Mouse (Mus musculus): Measurements from ENCODE around the gene Pbdc1.
"Not testable (repeated sequence)": the region's sequence is repeated elsewhere in the genome, so short reads cannot be mapped to it uniquely, and the experiment has no call there.

Pbdc1 gene

DNA sequence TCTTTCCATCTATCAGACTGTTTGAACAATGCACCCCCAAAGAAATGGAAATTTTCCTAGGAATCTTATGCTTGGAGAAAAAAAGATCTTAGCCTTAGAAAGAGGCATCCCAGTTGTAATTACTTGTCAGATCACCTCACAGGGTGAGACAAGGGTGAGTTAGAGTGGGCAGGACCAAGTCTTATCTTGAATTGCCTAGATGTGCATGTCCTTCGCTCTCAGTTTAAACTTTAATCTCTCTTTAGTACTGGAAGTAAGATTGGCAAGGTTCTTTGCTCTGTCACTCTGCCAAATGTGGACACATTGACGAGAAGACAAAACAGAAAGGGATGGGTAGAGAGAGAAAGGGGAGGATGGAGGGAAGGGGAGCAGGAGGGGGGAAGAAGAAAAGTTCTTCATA, 35.4 kb downstream of the Pbdc1 start:
- Histone ChIP-seq H3K36me3 (ENCODE audit: insufficient read depth, low read length) (peaks cover 6% of the 10 kb centered on the region; the same call in 1 of the 2 replicates), H3K27me3 (ENCODE audit: insufficient read depth, low read length) (no peaks in the 10 kb centered on the region), H3K4me3 (replicated peaks; ENCODE audit: low read length) (no peak overlapping the region), H3K4me1 (replicated peaks; ENCODE audit: low read depth, low read length) (no peaks in the 10 kb centered on the region), H3K9me3 (ENCODE audit: low read length) (no peaks in the 10 kb centered on the region)
- TF ChIP-seq NANOG (IDR thresholded peaks at IDR 0.05; ENCODE audit: borderline replicate concordance, low read length) = no peak
- TF ChIP-seq POU5F1 (IDR thresholded peaks at IDR 0.05; ENCODE audit: borderline replicate concordance, low read length) = no peak
- TF ChIP-seq CTCF (conservative IDR thresholded peaks at IDR 0.05; ENCODE audit: low read length) = no peak

GRCm38 (mm10) chrX:105120275-105121226, 41.0 kb downstream of the Pbdc1 start, which contains the start of gene Magee1:
TSS of gene Magee1 (plus strand) at chrX:105120378.
- peaks cover 23% of the 10 kb centered on the region for H3K27me3 ChIP-seq (ENCODE audit: insufficient read depth, low read length)
- TF ChIP-seq POU5F1 (IDR thresholded peaks at IDR 0.05; ENCODE audit: borderline replicate concordance, low read length) = no peak
- TF ChIP-seq CTCF (conservative IDR thresholded peaks at IDR 0.05; ENCODE audit: low read length) = no peak
- TF ChIP-seq NANOG (IDR thresholded peaks at IDR 0.05; ENCODE audit: borderline replicate concordance, low read length) = no peak
- H3K4me1 ChIP-seq (replicated peaks; ENCODE audit: low read depth, low read length) = peaks cover 6% of the 10 kb centered on the region

DNA sequence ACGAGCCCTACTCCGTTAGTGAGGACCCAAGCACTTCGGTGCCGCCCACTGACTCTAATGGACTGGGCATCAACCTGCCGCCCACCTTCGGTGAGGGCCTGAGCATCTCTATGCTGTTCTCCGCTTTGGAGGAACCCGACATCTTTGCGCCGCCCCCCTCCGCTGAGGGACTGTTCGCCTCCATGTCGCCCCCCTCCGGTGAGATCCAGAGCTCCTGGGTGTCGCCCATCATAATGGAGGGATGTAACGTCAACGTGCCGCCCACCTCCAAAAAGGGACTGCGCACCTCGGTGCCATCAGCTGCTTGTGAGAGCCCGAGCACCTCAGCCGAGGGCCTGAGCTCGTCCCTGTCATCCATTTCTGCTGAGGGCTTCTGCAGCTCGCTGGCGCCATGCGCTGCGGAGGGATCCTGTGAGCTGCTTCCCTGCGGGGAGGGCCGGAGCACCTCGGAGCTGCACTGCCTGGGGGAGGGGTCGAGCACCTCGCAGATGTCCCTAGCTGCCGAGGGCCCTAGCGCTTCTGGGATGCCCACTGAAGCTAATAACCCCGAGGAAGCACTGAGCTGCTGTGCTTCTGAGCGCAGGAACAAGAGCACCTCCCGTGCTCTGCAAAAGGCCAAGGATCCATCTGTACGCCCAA, 41.8 kb downstream of the Pbdc1 start:
- peaks cover 3% of the 10 kb centered on the region; the same call in 1 of the 2 replicates for H3K36me3 ChIP-seq (ENCODE audit: insufficient read depth, low read length)
- H3K9me3 ChIP-seq (ENCODE audit: low read length) = no peaks in the 10 kb centered on the region
- H3K4me3 ChIP-seq (replicated peaks; ENCODE audit: low read length) = peak overlapping the region; percentile 75
- peaks cover 23% of the 10 kb centered on the region for H3K27me3 ChIP-seq (ENCODE audit: insufficient read depth, low read length)
- TF ChIP-seq CTCF (conservative IDR thresholded peaks at IDR 0.05; ENCODE audit: low read length) = peak; percentile 27
- TF ChIP-seq NANOG (IDR thresholded peaks at IDR 0.05; ENCODE audit: borderline replicate concordance, low read length) = no peak
- TF ChIP-seq POU5F1 (IDR thresholded peaks at IDR 0.05; ENCODE audit: borderline replicate concordance, low read length) = no peak
- peaks cover 6% of the 10 kb centered on the region for H3K4me1 ChIP-seq (replicated peaks; ENCODE audit: low read depth, low read length)

More at GRCm38 (mm10) chrX:105120275-105121226, 41.0 kb downstream of the Pbdc1 start, which contains the start of gene Magee1:
- Histone ChIP-seq H3K9me3 (ENCODE audit: low read length) (no peaks in the 10 kb centered on the region), H3K4me3 (replicated peaks; ENCODE audit: low read length) (peak within 1 kb of the TSS; percentile 75), H3K36me3 (ENCODE audit: insufficient read depth, low read length) (peaks cover 3% of the 10 kb centered on the region; the same call in 1 of the 2 replicates)

DNA sequence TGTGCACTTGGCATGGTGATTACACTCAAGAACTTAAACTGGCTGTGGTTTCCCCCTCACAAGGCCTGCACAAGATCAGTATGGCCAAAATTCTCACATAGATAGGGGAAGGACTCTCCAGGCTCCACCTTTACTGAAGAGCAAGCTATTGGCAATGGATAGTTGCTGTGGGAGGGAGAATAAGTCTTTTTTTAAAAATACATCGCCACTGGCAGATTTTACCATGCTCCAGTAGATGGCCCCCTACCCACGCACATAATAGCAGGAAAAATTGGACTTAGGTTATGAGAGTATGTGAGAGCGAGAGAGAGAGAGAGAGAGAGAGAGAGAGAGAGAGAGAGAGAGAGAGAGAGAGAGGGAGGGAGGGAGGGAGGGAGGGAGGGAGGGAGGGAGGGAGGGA, 45.3 kb downstream of the Pbdc1 start:
- H3K4me3 ChIP-seq (replicated peaks; ENCODE audit: low read length) = no peak overlapping the region
- H3K36me3 ChIP-seq (ENCODE audit: insufficient read depth, low read length) = no peaks in the 10 kb centered on the region
- H3K27me3 ChIP-seq (ENCODE audit: insufficient read depth, low read length) = peaks cover 23% of the 10 kb centered on the region
- TF ChIP-seq POU5F1 (IDR thresholded peaks at IDR 0.05; ENCODE audit: borderline replicate concordance, low read length) (no peak), CTCF (conservative IDR thresholded peaks at IDR 0.05; ENCODE audit: low read length) (no peak), NANOG (IDR thresholded peaks at IDR 0.05; ENCODE audit: borderline replicate concordance, low read length) (no peak)
- H3K4me1 ChIP-seq (replicated peaks; ENCODE audit: low read depth, low read length) = peaks cover 6% of the 10 kb centered on the region
- H3K9me3 ChIP-seq (ENCODE audit: low read length) = no peaks in the 10 kb centered on the region

GRCm38 (mm10) chrX:105151872-105152461, 72.4 kb downstream of the Pbdc1 start:
- no peak for TF ChIP-seq POU5F1 (IDR thresholded peaks at IDR 0.05; ENCODE audit: borderline replicate concordance, low read length)
- no peak for TF ChIP-seq CTCF (conservative IDR thresholded peaks at IDR 0.05; ENCODE audit: low read length)
- no peak for TF ChIP-seq NANOG (IDR thresholded peaks at IDR 0.05; ENCODE audit: borderline replicate concordance, low read length)
- Histone ChIP-seq H3K4me1 (replicated peaks; ENCODE audit: low read depth, low read length) (no peaks in the 10 kb centered on the region), H3K27me3 (ENCODE audit: insufficient read depth, low read length) (no peaks in the 10 kb centered on the region), H3K4me3 (replicated peaks; ENCODE audit: low read length) (peak overlapping the region; percentile 73), H3K9me3 (ENCODE audit: low read length) (no peaks in the 10 kb centered on the region), H3K36me3 (ENCODE audit: insufficient read depth, low read length) (no peaks in the 10 kb centered on the region)

DNA sequence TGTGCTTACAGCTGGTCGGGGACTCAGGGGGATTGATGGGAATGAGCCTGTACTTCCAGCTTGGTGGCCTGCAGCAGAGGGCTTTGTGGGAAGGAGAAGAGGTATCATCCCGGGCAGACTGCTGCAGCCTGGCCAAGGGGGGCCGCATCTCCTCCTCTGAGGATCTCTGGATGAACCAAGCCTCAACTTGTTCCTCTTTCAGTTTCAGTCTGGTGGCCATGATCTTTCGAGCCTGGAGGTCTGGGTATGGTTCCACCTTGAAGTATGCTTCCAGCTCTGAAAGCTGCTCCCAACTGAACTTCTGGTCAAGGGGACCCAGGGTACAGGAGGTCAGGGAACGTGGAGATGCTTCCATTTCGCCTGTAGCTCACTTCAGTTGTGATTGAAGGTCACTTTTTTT, 85.5 kb downstream of the Pbdc1 start:
- not testable (repeated sequence) for H3K9me3 ChIP-seq (ENCODE audit: low read length); H3K27me3 ChIP-seq (ENCODE audit: insufficient read depth, low read length); H3K4me3 ChIP-seq (replicated peaks; ENCODE audit: low read length); H3K36me3 ChIP-seq (ENCODE audit: insufficient read depth, low read length); H3K4me1 ChIP-seq (replicated peaks; ENCODE audit: low read depth, low read length)

All from E14TG2a.4 (cell line).